Mouse (Mus musculus): ENCODE data around the gene Kxd1. TPM values are rescaled to one million over a fixed set of nuclear protein-coding genes. Genes with fewer than 3 reads are reported as not detected.
A peak's percentile ranks its signal among the peaks of the same experiment; 100 is the strongest.

The Kxd1 gene
- total RNA-seq, 2 experiments from 2014 or later, result 43.1 to 47.7 TPM

- DNase-seq (ENCODE audit: low spot score in 2 of 2), result no peak
- intact Hi-C loops (cut with DNase I), result no loop called here
Observed at GRCm38 (mm10) chr8:70551558-70552161, 23.9 kb upstream of the Kxd1 start.

GRCm38 (mm10) chr8:70549412-70550184, 21.8 kb upstream of the Kxd1 start:
- intact Hi-C loops (cut with DNase I), result loop anchor here (10.0 kb wide), 1 partner anchor 205 kb away; the partner anchor contains the start of gene Rab3a
- no peak for DNase-seq (ENCODE audit: low spot score in 2 of 2)

DNA sequence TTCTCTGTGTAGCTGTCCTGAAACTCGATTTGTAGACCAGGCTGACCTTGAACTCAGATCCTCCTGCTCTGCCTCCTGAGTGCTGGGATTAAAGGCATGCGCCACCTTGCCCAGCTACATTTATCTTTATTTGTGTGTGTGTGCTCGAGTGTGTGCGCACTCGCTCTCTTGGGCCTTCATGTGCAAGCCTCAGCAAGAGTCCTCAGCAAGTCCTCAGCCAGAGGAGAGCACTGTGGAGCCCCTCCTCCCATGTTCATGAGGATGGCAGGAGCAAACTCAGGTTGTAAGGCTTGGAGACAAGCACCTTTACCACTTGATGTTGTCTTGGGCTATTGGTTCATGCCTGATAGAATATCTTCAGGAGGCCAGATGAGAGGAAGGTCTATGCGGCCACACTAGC, 20.0 kb upstream of the Kxd1 start:
- intact Hi-C loops (cut with DNase I), result loop anchor here (10.0 kb wide), 1 partner anchor 207 kb away; the partner anchor contains the start of gene Rab3a
- no peak for DNase-seq (ENCODE audit: low spot score in 2 of 2)

GRCm38 (mm10) chr8:70546412-70546811, 18.7 kb upstream of the Kxd1 start:
- DNase-seq (ENCODE audit: low spot score in 2 of 2), result no peak
- intact Hi-C loops (cut with DNase I), result loop anchor here (10.0 kb wide), 1 partner anchor 208 kb away; the partner anchor contains the start of gene Rab3a

DNA sequence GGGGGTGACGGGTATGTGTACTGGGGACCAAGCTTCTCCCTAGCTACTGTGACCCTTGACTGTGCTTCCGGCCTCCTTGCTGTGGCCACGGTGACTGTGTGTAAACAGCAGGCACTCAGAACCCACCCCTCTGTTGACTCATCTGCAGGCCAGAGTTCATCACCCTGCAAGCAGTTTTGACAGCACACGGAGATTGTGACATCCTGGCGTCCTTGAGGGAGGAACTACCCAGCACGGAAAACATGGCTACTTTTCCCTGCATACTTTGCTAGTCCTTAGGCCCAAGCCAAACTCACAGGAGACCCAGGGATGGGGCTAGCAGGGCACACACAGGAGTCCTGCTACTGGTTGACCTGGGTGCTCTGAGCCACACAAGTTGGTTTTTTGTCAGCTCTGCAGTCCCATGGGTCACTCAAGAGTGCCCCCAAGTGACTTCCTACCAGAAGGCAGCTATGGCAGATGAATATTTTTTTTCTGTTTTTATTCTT, 16.5 kb upstream of the Kxd1 start:
- intact Hi-C loops (cut with DNase I), result loop anchor here (10.0 kb wide), 1 partner anchor 211 kb away; the partner anchor contains the start of gene Rab3a
- no peak for DNase-seq (ENCODE audit: low spot score in 2 of 2)

DNA sequence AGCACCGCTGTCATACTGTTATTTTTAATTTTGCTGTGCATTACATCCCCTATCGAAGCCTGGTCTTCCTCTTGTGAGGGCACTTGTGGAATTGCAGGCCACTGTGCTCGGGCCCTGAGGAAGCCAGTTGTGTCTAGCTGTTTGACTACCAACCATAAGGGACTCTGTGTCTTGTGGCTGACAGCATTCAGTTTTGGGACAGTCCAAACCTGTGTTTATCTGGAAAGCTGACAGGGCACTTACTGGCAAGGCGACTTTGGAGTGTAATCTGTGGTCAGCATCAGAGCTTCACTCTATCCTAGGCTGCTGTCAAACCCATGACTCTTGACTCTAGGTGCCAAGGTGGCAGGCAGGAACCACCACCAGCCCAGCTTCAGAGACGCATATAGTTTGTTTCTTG, 13.3 kb upstream of the Kxd1 start:
- intact Hi-C loops (cut with DNase I), result loop anchor here (10.0 kb wide), 1 partner anchor 214 kb away; the partner anchor contains the start of gene Rab3a
- no peak for DNase-seq (ENCODE audit: low spot score in 2 of 2)

DNA sequence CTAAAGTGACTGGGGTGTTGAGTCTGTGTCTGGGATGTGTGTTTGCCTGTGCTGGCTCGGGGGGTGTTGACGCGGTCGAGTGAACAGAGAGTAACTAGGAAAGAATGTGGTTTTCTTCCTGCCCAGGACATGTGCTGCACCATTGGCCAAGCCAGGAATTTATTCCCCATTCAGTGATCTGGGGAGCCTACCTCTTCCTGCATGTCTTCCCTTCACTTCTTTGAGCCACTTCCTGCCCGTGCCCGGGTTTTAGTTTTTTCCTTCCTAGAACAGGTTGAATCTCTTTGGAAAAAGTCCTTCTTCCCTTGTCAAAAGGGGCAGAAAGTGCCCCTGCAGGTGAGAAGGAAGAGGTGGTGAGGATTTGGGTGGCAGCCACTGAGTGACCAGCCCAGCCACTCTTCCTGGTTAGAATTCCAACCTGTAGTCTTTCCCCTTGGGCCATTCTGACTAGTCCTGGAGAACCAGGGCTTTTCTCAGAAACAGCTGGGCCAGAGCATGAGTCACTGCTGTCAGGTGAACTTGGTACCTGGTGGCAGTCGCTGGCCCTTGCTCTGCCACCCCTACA, 12.8 kb upstream of the Kxd1 start:
- intact Hi-C loops (cut with DNase I), result loop anchor here (10.0 kb wide), 1 partner anchor 214 kb away; the partner anchor contains the start of gene Rab3a
- no peak for DNase-seq (ENCODE audit: low spot score in 2 of 2)

DNA sequence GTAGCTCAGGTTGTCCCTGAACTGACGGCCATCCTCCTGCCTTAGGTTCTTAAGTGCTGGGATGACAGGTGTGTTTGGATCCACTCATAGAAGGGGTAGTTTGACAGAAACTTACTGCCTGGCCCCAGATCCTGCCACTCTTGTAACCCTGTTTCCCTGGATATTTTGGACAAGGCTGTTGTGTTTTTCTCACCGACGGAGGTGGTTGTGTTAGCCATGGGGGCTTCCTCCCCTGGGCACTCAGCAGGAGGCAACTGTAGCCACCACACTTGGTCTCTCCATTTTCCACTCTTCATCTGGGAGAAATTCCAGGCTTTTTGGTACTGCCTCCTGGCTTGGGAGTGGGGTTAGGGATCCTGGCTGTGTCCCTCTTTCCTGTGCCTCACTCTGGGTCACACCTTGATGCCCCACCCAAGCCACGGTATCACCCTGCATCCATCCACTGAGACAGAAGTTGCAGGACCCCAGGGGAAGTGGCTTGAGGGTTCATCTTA, 12.3 kb upstream of the Kxd1 start:
- intact Hi-C loops (cut with DNase I), result loop anchor here (10.0 kb wide), 1 partner anchor 215 kb away; the partner anchor contains the start of gene Rab3a

DNA sequence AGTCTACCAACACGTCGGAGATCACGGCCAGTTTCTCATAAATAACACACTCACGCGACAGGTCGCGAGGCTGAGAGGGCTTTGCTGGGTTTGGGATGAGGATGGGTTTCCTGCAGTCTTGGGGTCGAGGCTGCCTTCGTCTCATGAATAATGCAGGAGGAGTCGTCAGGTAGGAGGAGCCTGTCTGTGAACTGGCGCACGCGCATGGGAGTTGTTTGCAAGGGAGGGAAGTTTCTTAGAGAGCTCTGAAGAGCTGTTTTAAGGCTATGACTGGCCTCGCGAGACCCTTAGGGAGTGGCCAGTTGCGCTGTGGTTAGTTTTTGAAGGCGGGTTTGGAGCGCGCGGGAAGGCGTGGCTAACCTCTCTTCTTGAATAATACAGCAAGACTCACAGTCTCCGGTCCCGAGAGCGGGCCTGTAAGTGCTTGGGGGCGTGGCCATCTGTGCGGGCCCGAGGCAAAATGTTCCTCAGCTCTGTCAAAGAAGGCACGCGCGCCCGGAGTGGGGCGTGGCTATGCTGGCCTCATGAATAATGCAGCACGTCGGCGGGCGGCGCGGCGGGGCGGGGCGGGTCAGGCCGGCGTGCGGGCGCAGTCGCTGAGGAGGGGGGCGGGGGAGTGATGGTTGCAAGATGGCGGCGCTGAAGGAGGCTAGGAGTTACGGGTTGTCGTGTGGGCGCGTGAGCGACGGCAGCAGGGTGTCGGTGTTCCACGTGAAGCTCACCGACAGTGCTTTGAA, 11.5 kb upstream of the Kxd1 start, which contains the start of gene Ell:
TSS of gene Ell (plus strand) at position 381 of the 737 bp plus-strand sequence.
- DNase-seq (ENCODE audit: low spot score in 2 of 2), result peak; percentile 100
- intact Hi-C loops (cut with DNase I), result no loop called here

More for the DNA sequence above, 12.3 kb upstream of the Kxd1 start:
- no peak for DNase-seq (ENCODE audit: low spot score in 2 of 2)

DNA sequence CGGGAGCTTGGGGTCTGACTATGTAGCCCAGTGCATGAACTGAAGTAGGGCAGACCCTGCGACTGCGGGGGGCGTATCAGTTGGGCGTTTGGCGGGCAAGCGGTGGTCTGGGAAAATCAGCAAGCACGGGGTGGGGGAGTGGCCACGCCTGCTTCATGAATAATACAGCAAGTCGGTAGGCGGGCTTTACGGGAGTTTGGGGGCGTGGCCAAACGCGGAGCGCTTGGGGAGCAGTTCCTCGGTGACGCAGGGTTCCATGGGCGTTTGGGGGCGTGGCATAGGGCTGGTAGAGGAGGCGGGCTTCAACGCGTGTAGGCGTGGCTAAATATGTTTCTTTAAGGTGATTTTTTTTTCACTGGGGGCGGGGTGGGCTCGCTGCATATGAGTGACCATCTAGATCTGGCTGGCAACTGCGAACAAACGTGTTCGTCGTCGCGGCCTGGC, 10.9 kb upstream of the Kxd1 start:
- intact Hi-C loops (cut with DNase I), result no loop called here
- DNase-seq (ENCODE audit: low spot score in 2 of 2), result peak; percentile 99 to 100

DNA sequence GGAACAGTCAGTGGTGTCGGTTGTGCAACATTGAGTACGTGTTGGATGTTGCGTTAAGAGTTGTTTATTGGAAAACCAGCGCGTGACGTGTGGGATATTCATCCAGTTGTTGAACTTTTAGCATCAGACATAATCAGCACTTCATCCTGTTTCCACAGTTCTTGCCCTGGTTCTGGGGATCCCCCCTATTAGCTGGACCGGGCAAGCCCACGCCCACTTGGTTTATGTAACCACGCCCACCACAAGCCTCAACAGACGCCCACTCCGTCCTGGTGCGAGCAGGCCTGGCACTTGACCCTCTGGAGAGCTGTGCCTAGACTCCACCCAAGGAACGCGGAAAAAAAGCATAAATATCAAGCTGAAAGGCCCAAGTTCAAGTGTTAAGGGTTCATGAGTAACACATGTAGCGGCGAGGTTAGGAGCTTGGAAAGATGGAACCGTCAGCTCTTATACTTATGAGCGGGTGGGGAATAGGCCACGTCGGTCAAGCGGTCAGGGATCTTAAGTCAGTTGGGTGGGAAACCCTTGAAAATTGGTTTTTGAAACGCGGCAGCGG, 10.3 kb upstream of the Kxd1 start:
- DNase-seq (ENCODE audit: low spot score in 2 of 2), result no peak
- intact Hi-C loops (cut with DNase I), result no loop called here

DNA sequence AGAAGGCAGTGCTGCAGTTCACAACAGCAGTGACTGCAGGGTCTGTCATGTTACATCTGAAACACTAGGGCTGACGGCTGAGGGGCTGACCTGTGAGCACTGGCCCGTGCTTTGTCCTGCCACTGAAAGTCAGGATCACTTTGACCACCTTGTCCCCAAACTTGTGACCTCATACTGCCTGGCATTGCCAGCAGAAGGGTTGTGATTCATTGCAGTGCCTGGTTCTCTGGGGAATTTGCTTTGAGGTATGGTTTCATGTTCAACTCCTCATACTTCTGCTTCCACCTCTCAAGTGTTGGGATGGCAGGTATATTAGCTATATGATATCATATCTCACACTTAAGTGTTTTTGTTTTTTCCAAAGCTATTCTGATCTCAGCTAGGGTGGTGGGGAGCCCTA, 7.9 kb upstream of the Kxd1 start:
- intact Hi-C loops (cut with DNase I), result no loop called here
- DNase-seq (ENCODE audit: low spot score in 2 of 2), result no peak

GRCm38 (mm10) chr8:70535221-70535620, 7.5 kb upstream of the Kxd1 start:
- intact Hi-C loops (cut with DNase I), result no loop called here
- DNase-seq (ENCODE audit: low spot score in 2 of 2), result peak in 1 of 2 experiments; percentile 53

- intact Hi-C loops (cut with DNase I), result no loop called here
- DNase-seq (ENCODE audit: low spot score in 2 of 2), result peak in 1 of 2 experiments; percentile 49
Observed at GRCm38 (mm10) chr8:70534281-70534680, 6.5 kb upstream of the Kxd1 start.

DNA sequence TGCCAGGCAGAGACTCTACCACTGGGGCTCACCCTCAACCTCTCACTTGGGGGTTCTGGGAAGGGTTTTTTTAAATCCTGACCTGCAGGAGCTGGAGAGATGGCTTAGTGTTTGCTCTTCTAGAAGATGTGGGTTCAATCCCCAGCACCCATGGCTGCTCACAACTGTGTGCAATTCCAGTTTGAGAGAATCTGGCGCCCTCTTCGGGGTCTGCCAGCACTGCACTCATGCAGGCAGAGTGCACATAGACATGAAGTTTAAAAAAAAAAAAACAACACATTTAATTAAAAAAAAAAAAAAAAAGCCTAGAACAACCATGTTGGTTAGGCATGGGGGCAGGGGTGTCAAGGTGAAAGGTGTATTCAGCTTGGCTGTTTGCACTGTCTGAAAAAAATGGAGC, 2.6 kb upstream of the Kxd1 start:
- no peak for DNase-seq (ENCODE audit: low spot score in 2 of 2)
- intact Hi-C loops (cut with DNase I), result no loop called here

DNA sequence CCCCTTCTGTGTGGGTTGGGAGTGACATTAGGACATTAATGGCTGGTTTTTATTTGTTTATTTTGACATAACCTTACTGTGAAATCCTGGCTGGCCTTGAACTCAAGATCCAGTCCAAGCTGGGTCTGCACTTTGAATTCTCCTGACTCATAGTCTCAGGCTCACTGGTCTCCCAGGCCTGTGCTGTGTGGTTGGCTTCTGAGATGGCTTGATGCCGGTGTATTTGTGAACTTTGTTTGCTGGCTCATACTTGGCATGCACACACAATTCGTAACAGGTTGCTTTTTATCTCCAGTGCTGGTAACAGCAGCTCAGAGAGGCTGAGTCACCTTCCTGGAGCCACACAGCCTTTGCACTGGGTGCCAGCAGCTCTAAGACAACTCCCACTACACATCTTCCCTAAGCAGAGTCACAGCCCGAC, 2.0 kb upstream of the Kxd1 start:
- intact Hi-C loops (cut with DNase I), result no loop called here
- DNase-seq (ENCODE audit: low spot score in 2 of 2), result peak in 1 of 2 experiments; percentile 60

- intact Hi-C loops (cut with DNase I), result no loop called here
- no peak for DNase-seq (ENCODE audit: low spot score in 2 of 2)
Observed at GRCm38 (mm10) chr8:70529299-70529698, 1.5 kb upstream of the Kxd1 start.

GRCm38 (mm10) chr8:70528182-70528797, 534 bp upstream of the Kxd1 start:
- no peak for DNase-seq (ENCODE audit: low spot score in 2 of 2)
- intact Hi-C loops (cut with DNase I), result no loop called here

Measured in left cerebral cortex, postnatal 25 days (tissue).